Mouse (Mus musculus) embryonic facial prominence, embryonic 14.5 days (tissue): ENCODE measurements around the gene Zfp87. TPM values are rescaled to one million over a fixed set of nuclear protein-coding genes. Genes with fewer than 3 reads are reported as not detected.

Experiments
- ATAC-seq: fragments of 200-750 bp; cut with Nextera tagmentation; 2 replicates; pipeline ENCODE4 v1.8.0; 2017; ENCODE audit warnings: low read depth, moderate number of reproducible peaks, moderate TSS enrichment
- DNase-seq: peaks from one replicate; pipeline ENCODE4 v3.0.0-alpha.2; 2015; ENCODE audit warnings: low spot score
- H3K27ac ChIP-seq: fragments of 300-500 bp; sonication (generic); replicated peaks from 2 replicates; pipeline ENCODE4 v1.5.1; 2014; ENCODE audit warnings: low read depth, mild to moderate bottlenecking, low read length, moderate library complexity
- H3K27me3 ChIP-seq: fragments of 300-500 bp; sonication (generic); replicated peaks from 2 replicates; pipeline ENCODE4 v1.6.1; 2014; ENCODE audit warnings: low read length; ENCODE audit not compliant: control insufficient read depth, insufficient read depth
- H3K36me3 ChIP-seq: fragments of 300-500 bp; sonication (generic); 2 replicates; pipeline ENCODE4 v1.6.1; 2014; ENCODE audit warnings: low read length, mixed read lengths; ENCODE audit not compliant: control insufficient read depth, insufficient read depth
- H3K4me1 ChIP-seq: fragments of 300-500 bp; sonication (generic); 2 replicates; pipeline ENCODE4 v1.6.1; 2014; ENCODE audit warnings: antibody characterized with exemption, low read length; ENCODE audit not compliant: control insufficient read depth, insufficient read depth
- H3K4me2 ChIP-seq: fragments of 300-500 bp; sonication (generic); 2 replicates; pipeline ENCODE4 v1.6.1; 2014; ENCODE audit warnings: low read depth, mild to moderate bottlenecking, low read length, moderate library complexity, mixed read lengths
- H3K4me3 ChIP-seq: fragments of 300-500 bp; sonication (generic); 2 replicates; pipeline ENCODE4 v1.5.1; 2014; ENCODE audit warnings: low read depth, mild to moderate bottlenecking, low read length
- H3K9ac ChIP-seq: fragments of 300-500 bp; sonication (generic); 2 replicates; pipeline ENCODE4 v1.6.1; 2014; ENCODE audit warnings: low read depth, mild to moderate bottlenecking, low read length, moderate library complexity, mixed read lengths
- H3K9me3 ChIP-seq: fragments of 300-500 bp; sonication (generic); 2 replicates; pipeline ENCODE4 v1.6.1; 2016; ENCODE audit warnings: low read length; ENCODE audit not compliant: control insufficient read depth
- WGBS: fragments of 180-500 bp; shearing (Covaris S2); extraction: QIAGEN DNeasy Blood & Tissue Kit; methylation state at CpG from one replicate; pipeline ENCODE4 v1.1.7; 2014; 5-methylcytosine and 5-hydroxymethylcytosine counted together
- polyA plus RNA-seq: library from polyadenylated mRNA; unstranded; fragments of >200 nt; fragmentation: Nextera tagmentation; extraction: Ambion mirVana; gene quantifications from 2 replicates; pipeline ENCODE4 v1.2.1, GENCODE M21; 2014

Zfp87 gene
- polyA plus RNA-seq, 1 experiment from 2014 or later = 29.7 TPM

DNA sequence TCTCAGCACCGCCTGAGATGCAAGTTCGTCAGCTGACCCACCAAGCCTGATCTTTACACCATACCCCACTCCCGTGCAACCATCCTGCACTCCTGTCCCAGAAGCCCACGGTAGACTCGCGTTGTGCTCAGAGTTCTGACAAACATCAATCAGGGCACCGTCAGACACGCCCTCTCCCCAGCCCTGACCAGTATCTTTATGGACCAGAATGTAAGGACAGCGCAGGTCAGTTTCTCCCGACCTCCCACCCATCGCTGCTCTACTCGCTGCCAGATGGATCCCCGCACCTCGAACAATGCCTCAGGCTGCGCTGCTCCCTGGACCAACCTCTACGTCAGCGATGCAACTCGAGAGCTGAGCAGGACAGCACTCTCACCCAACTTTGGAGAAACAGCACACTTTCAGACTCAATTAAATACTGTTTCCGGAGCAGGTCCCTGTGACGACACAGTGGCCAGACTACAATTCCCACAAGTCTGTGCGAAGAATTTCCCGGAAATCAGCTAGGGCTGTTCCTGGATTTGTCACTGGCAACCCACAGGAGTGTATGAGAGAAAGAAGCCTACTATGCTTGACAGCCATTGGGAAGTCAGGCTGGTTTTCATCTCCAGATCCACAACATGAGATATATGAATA is 25.8 kb downstream of the Zfp87 start, which contains the start of gene Zfp58:
Zfp58 (minus strand) TSS at position 472 of the 636 bp plus-strand sequence.
- Histone ChIP-seq H3K4me2 (peak within 1 kb of the TSS; percentile 82), H3K27ac (peak within 1 kb of the TSS; percentile 61), H3K9me3 (0 out of 2 replicates have a peak, but pooled peaks cover 6% of the 10 kb centered on the region), H3K36me3 (peaks cover 13% of the 10 kb centered on the region), H3K4me1 (no peaks in the 10 kb centered on the region), H3K27me3 (no peaks in the 10 kb centered on the region), H3K9ac (peak within 1 kb of the TSS; percentile 80), H3K4me3 (peak within 1 kb of the TSS; percentile 81)
- ATAC-seq (peak; percentile 98), DNase-seq (peak; percentile 95)
- under 1% methylated on average over 22 of the region's 22 CpGs for WGBS

DNA sequence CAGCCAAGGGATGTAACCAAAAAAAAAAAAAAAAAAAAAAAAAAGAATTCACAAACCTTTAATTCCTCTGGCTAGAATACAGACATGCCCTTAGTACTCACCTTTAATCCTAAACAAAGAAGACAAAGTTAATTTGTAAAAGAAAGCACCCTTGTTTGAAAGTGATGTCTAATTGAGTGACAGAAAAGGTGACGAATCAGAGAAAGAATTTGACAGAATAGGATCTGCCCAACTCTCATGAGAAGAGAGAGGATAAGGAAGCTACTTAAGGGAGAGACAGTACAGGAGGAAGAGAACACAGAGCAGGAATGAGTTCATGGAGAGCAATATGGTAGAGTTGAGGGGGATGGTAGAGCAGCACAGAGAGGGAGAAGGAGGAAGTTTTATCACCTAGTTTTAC is 30.3 kb downstream of the Zfp87 start:
- Histone ChIP-seq H3K36me3 (peaks cover 57% of the 10 kb centered on the region), H3K4me2 (no peak overlapping the region), H3K27ac (no peak overlapping the region), H3K4me1 (no peaks in the 10 kb centered on the region), H3K27me3 (no peaks in the 10 kb centered on the region), H3K9me3 (peaks cover 44% of the 10 kb centered on the region), H3K4me3 (no peak overlapping the region), H3K9ac (no peak overlapping the region)
- no peak for ATAC-seq
- 97% methylated on average over 1 of the region's 1 CpGs for WGBS
- no peak for DNase-seq

DNA sequence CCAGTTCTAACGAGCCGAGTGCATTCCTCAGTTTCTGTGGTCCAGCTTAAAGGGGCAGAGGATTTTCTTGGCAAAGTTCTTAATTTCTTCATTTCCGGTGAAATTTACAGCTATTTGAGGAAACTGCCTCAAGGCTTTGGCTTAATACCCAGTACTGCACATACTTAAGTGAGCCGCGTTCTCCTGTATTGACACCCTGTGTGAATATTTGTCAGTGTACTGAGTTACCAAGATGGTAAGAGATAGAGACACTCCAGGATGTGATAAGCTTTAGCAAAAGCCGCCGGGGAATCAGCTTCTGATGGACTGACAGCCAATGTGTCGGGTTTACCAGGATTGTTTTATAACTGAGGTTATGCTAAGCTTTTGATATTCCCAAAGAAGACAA is 41.6 kb downstream of the Zfp87 start:
- H3K9me3 ChIP-seq = 0 out of 2 replicates have a peak, but pooled peaks cover 5% of the 10 kb centered on the region
- no peaks in the 10 kb centered on the region for H3K27me3 ChIP-seq
- peak overlapping the region; percentile 60; the same call in 1 of the 2 replicates for H3K9ac ChIP-seq
- H3K36me3 ChIP-seq = peaks cover 20% of the 10 kb centered on the region
- peak overlapping the region; percentile 57 for H3K4me2 ChIP-seq
- DNase-seq = no peak
- no peak overlapping the region for H3K27ac ChIP-seq
- no peaks in the 10 kb centered on the region for H3K4me1 ChIP-seq
- WGBS = 42% methylated on average over 8 of the region's 8 CpGs
- ATAC-seq = peak; percentile 54
- H3K4me3 ChIP-seq = peak overlapping the region; percentile 53

DNA sequence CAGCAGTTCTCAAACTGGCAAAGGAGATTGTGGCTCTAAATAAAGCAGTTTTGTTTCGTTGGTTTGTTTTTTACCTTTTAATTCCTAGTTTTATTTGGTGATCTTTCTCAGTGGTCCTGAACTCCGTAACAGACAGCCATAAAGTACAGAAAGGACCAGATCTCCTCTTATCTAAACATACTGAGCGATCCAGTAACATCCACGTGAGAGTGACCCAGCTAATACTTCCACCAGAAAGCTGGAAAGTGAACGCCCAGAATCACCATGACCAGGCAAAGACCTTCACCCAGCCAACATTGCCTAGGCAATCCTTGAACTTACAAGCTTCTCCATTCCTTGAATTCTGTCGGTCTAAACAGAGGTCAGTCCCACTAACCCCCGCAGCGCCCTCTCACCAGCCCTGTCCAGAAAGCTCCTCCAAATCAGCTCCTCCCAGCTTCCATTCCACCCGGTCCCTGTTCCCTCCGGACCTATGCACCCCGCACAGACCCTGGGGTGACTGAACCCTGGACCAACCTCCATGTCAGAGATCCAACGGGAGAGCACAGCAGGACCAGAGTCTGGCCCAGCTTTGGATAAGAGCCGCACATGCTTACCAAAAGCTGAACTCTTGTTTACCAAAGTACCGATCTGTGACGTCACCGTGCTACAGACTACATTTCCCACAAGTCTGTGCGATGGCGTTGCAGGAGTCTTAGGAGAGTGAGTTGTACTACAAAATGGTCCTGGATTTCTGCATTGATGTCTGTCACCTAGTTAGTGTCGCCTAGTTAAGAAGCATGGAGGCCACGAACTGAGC is 42.2 kb downstream of the Zfp87 start, which contains the start of gene Zfp874b:
Zfp874b (minus strand) TSS at position 634 of the 799 bp plus-strand sequence.
- DNase-seq = peak; percentile 96
- WGBS = 4% methylated on average over 20 of the region's 20 CpGs
- Histone ChIP-seq H3K36me3 (peaks cover 16% of the 10 kb centered on the region), H3K9me3 (0 out of 2 replicates have a peak, but pooled peaks cover 5% of the 10 kb centered on the region), H3K27ac (no peak within 1 kb of the TSS), H3K4me3 (peak within 1 kb of the TSS; percentile 53), H3K4me2 (peak within 1 kb of the TSS; percentile 57), H3K9ac (peak within 1 kb of the TSS; percentile 60), H3K27me3 (no peaks in the 10 kb centered on the region), H3K4me1 (no peaks in the 10 kb centered on the region)
- ATAC-seq = peak; percentile 96

DNA sequence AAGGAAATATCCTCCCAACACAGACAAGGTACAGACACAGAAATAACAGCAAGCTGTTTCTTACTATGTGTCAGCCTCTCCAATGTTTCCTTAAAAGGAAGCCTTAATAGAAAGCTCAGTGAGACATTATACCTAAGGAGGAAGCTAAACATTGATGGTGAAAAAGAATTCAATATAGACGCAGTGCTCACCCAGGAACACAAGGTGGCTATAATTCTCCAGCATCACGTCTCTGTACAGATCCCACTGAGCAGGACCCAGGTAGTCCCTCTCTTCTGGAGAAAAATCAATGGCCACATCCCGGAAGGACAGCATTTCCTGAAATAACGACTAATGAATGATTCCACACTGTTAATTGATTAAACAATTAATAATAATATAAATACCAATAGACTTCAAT is 44.4 kb downstream of the Zfp87 start:
- H3K9ac ChIP-seq = no peak overlapping the region
- peaks cover 16% of the 10 kb centered on the region; the same call in 1 of the 2 replicates for H3K36me3 ChIP-seq
- H3K9me3 ChIP-seq = no peaks in the 10 kb centered on the region
- H3K4me2 ChIP-seq = no peak overlapping the region
- ATAC-seq (no peak), DNase-seq (no peak)
- no peaks in the 10 kb centered on the region for H3K4me1 ChIP-seq
- 66% methylated on average over 4 of the region's 4 CpGs for WGBS
- H3K27ac ChIP-seq = no peak overlapping the region
- no peaks in the 10 kb centered on the region for H3K27me3 ChIP-seq
- no peak overlapping the region for H3K4me3 ChIP-seq

DNA sequence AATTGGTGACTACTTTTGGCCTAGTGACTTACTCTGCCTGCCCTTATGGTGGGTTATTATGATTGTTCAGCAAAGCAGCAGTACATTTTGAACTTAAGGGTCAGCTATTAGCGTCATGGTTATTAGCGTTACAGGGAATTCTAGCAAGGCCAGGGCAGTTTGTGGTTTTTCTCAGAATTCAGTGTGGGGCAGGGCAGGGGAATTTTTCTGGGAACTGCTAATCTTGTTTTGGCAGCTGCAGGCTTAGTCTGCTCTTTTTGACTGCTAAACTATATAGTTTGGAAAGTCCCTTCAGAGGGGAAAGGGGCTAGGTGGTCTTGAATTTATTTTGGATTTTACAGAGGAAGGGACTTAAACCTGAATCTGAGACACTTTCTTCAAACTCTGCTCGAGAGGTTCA is 56.7 kb downstream of the Zfp87 start:
- WGBS = 91% methylated on average over 3 of the region's 3 CpGs

More for the DNA sequence above, 56.7 kb downstream of the Zfp87 start:
- H3K27me3 ChIP-seq = no peaks in the 10 kb centered on the region
- no peaks in the 10 kb centered on the region for H3K4me1 ChIP-seq
- H3K4me2 ChIP-seq = no peak overlapping the region
- ATAC-seq (no peak), DNase-seq (no peak)
- peaks cover 38% of the 10 kb centered on the region for H3K36me3 ChIP-seq
- no peak overlapping the region for H3K4me3 ChIP-seq
- H3K9ac ChIP-seq = no peak overlapping the region
- H3K27ac ChIP-seq = no peak overlapping the region
- peaks cover 21% of the 10 kb centered on the region; the same call in 1 of the 2 replicates for H3K9me3 ChIP-seq

Other genes starting within 250 kb of the Zfp87 start
- gene Zfp458, start 247.7 kb downstream of the Zfp87 start, polyA plus RNA-seq = 1.8 and 2.0 TPM in 2 replicates
- gene Zfp457, start 219.7 kb downstream of the Zfp87 start, polyA plus RNA-seq = 0.68 and 0.83 TPM in 2 replicates
- 3.1 and 3.2 TPM in 2 replicates for gene Zfp595, start 193.6 kb downstream of the Zfp87 start, polyA plus RNA-seq
- not detected in 2 replicates for gene Gm28044, start 165.6 kb downstream of the Zfp87 start, polyA plus RNA-seq
- 0.94 and 1.4 TPM in 2 replicates for gene Zfp953, start 165.6 kb downstream of the Zfp87 start, polyA plus RNA-seq
- 0.46 TPM in 1 of 2 replicates, not detected in the other for gene Gm28041, start 150.4 kb downstream of the Zfp87 start, polyA plus RNA-seq
- gene Zfp456, start 150.4 kb downstream of the Zfp87 start, polyA plus RNA-seq = 1.7 and 2.0 TPM in 2 replicates
- gene Zfp429, start 126.4 kb downstream of the Zfp87 start, polyA plus RNA-seq = 6.8 and 8.1 TPM in 2 replicates
- gene Zfp459, start 104.8 kb downstream of the Zfp87 start, polyA plus RNA-seq = 0.56 and 1.0 TPM in 2 replicates
- 10.4 and 10.7 TPM in 2 replicates for gene Zfp874a, start 74.6 kb downstream of the Zfp87 start, polyA plus RNA-seq
- gene Zfp874b, start 41.9 kb downstream of the Zfp87 start, polyA plus RNA-seq = 2.5 and 3.1 TPM in 2 replicates
- 11.2 and 13.8 TPM in 2 replicates for gene Zfp58, start 25.6 kb downstream of the Zfp87 start, polyA plus RNA-seq
- gene Gm26965, start within 50 bp of the Zfp87 start, polyA plus RNA-seq = not detected in 2 replicates
- 14.8 and 14.9 TPM in 2 replicates for gene Zfp748, start 27.7 kb upstream of the Zfp87 start, polyA plus RNA-seq
- 4.8 and 5.1 TPM in 2 replicates for gene Zfp729b, start 83.5 kb upstream of the Zfp87 start, polyA plus RNA-seq
- 0.51 TPM in 1 of 2 replicates, not detected in the other for gene Gm49345, start 111.6 kb upstream of the Zfp87 start, polyA plus RNA-seq
- 3.9 and 4.3 TPM in 2 replicates for gene Zfp729a, start 111.6 kb upstream of the Zfp87 start, polyA plus RNA-seq
- gene Zfp738, start 160.9 kb upstream of the Zfp87 start, polyA plus RNA-seq = 8.8 and 10.5 TPM in 2 replicates
- gene Zfp65, start 203.0 kb upstream of the Zfp87 start, polyA plus RNA-seq = 3.5 TPM in 2 replicates
- gene Zfp85, start 229.1 kb upstream of the Zfp87 start, polyA plus RNA-seq = 5.3 and 6.6 TPM in 2 replicates